ENCODE assay signal across 9 mouse cellular contexts in the genomic region with DNA sequence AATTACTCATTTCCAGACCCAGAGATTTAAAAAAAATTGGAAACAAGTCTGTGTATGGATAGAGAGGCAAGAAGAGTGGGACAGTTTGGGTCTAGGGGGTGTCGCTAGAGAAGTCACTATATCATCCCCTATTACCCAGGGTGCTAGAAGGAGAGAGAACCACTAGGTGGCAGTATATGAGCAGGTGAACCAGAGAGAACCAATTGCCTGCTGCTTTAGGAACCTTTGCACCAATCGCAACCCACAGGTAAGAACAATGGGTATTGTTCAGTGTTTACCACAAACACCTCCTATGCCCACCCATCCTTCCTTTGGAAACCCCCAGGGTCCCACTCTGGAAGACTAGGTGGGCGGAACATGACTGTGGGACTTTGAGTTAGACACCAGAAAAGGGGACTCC. TPM values are rescaled to one million over a fixed set of nuclear protein-coding genes. Genes with fewer than 3 reads are reported as not detected.
DNase-seq lines count a peak whose midpoint lies in the region; ATAC-seq and TF ChIP-seq lines count a peak whose summit lies in the region.
"Had no signal": no experiment of that assay in that cellular context is flagged by ENCODE, and none has a peak within 500 bp of the region (broad histone marks: within the 10 kb centered on the region; RNA-seq: fewer than 3 reads in every experiment).

No protein-coding gene starts in this region.

- ATAC-seq in kidney, embryonic 14.5 days (ENCODE audit: low FRiP score, low TSS enrichment), result peak; percentile 30; the same call in 1 of the 2 replicates

- no peaks in the 10 kb centered on the region for H3K9me3 ChIP-seq in kidney, embryonic 14.5 days (ENCODE audit: control insufficient read depth, low read length)
- H3K9me3 ChIP-seq: liver, embryonic 15.5 days had no signal

- no peaks in the 10 kb centered on the region for H3K36me3 ChIP-seq in kidney, embryonic 14.5 days (ENCODE audit: control insufficient read depth, insufficient read depth, low read length)
- H3K36me3 ChIP-seq: liver, embryonic 15.5 days had no signal

- TF ChIP-seq POLR2A in cortical plate, adult 2 months (IDR thresholded peaks at IDR 0.05; ENCODE audit: extremely low read depth, insufficient read depth, low read length), result no peak

- H3K4me2 ChIP-seq in kidney, embryonic 14.5 days (replicated peaks; ENCODE audit: low read depth, low read length), result no peak overlapping the region
- H3K4me2 ChIP-seq: liver, embryonic 15.5 days had no signal

- intact Hi-C loops in gastrocnemius, postnatal 14 days (cut with DNase I; ENCODE audit: low total_unique reads), result no loop called here

- peak; percentile 80 for TF ChIP-seq CTCF in cortical plate, adult 2 months (IDR thresholded peaks at IDR 0.05; ENCODE audit: extremely low read depth, insufficient read depth, low read length)

- no peak overlapping the region for H3K4me3 ChIP-seq in cortical plate, adult 2 months (ENCODE audit: insufficient read depth, low read length)
- no peak overlapping the region for H3K4me3 ChIP-seq in kidney, embryonic 14.5 days (ENCODE audit: low read length)
- H3K4me3 ChIP-seq: liver, embryonic 15.5 days had no signal

- DNase-seq in gastrocnemius, postnatal 14 days, result peak; percentile 20
- no peak for DNase-seq in gastrocnemius, postnatal 4 days (ENCODE audit: low spot score in 2 of 2)
- DNase-seq in 416B (ENCODE audit: low read depth), result peak; percentile 78
- DNase-seq in Muller cell, postnatal 12 days (ENCODE audit: inconsistent ontology term), result peak; percentile 45
- peak; percentile 52 to 59 for DNase-seq in natural killer cell, adult 2 months (ENCODE audit: low spot score in 2 of 2)
- no peak for DNase-seq in right cerebral cortex, postnatal 25 days

- H3K4me1 ChIP-seq in cortical plate, adult 2 months (ENCODE audit: control insufficient read depth, insufficient read depth, low read length), result no peaks in the 10 kb centered on the region; the same call in 1 of the 2 replicates
- peaks cover 6% of the 10 kb centered on the region; the same call in 1 of the 2 replicates for H3K4me1 ChIP-seq in kidney, embryonic 14.5 days (ENCODE audit: control insufficient read depth, insufficient read depth, low read length)

- no peak overlapping the region for H3K9ac ChIP-seq in kidney, embryonic 14.5 days (ENCODE audit: low read depth, low read length)
- H3K9ac ChIP-seq: liver, embryonic 15.5 days had no signal

- H3K27ac ChIP-seq in cortical plate, adult 2 months (ENCODE audit: insufficient read depth, low read length), result no peak overlapping the region
- no peak overlapping the region for H3K27ac ChIP-seq in kidney, embryonic 14.5 days (ENCODE audit: low read depth, low read length)
- H3K27ac ChIP-seq: liver, embryonic 15.5 days had no signal

- WGBS in kidney, embryonic 14.5 days, result 56% methylated on average over 3 of the region's 3 CpGs

- H3K27me3 ChIP-seq in kidney, embryonic 14.5 days (ENCODE audit: control insufficient read depth, insufficient read depth, low read length), result no peaks in the 10 kb centered on the region
- H3K27me3 ChIP-seq: liver, embryonic 15.5 days had no signal

RNA-seq across cellular contexts. Expression of a gene that starts 17.3 kb away (rescaled TPM):
- total RNA-seq in gastrocnemius, postnatal 14 days (2021), result 10 to 100 TPM in 1 of 2 experiments, 1 to 10 TPM in 1; 7.7 to 11.0 TPM
- 10 to 100 TPM; 14.0 to 15.3 TPM for total RNA-seq in gastrocnemius, postnatal 4 days (2021)
- polyA plus RNA-seq in cortical plate, adult 2 months (2012; rRNA removed), result 42.9 and 46.0 TPM in 2 replicates
- polyA plus RNA-seq in kidney, embryonic 14.5 days (2014; fragmentation: Nextera tagmentation; extraction: Ambion mirVana), result 8.6 and 10.2 TPM in 2 replicates

RNA-seq across cellular contexts. Expression of a gene that starts 28.9 kb away (rescaled TPM):
- 10 to 100 TPM; 36.4 to 37.5 TPM for total RNA-seq in gastrocnemius, postnatal 14 days (2021)
- 10 to 100 TPM; 68.9 to 71.8 TPM for total RNA-seq in gastrocnemius, postnatal 4 days (2021)
- polyA plus RNA-seq in cortical plate, adult 2 months (2012; rRNA removed), result 27.1 and 30.1 TPM in 2 replicates
- 137 and 181 TPM in 2 replicates for polyA plus RNA-seq in kidney, embryonic 14.5 days (2014; fragmentation: Nextera tagmentation; extraction: Ambion mirVana)

Comparison
In these comparisons a context has a peak if more than half of its experiments do, and no peak if none do; other contexts are left out.
1. DNase-seq: peak in gastrocnemius, postnatal 14 days (single experiment), 416B (single experiment), Muller cell, postnatal 12 days (single experiment) and natural killer cell, adult 2 months (2 of 2); none in gastrocnemius, postnatal 4 days (0 of 2) and right cerebral cortex, postnatal 25 days (single experiment).